Mouse (Mus musculus) bone marrow, adult 2 months (tissue): ENCODE results near the gene Smim24. TPM values are rescaled to one million over a fixed set of nuclear protein-coding genes. Genes with fewer than 3 reads are reported as not detected.

Source experiments
- H3K27ac ChIP-seq: fragments of 200-500 bp; 2 replicates; pipeline ENCODE4 v1.5.1; 2012; ENCODE audit warnings: low read depth, mild to moderate bottlenecking, control low read depth, inconsistent platforms, low read length; ENCODE audit not compliant: control insufficient read depth, poor library complexity, insufficient read depth
- H3K4me1 ChIP-seq: fragments of 200-500 bp; 2 replicates; pipeline ENCODE4 v1.6.1; 2011; ENCODE audit warnings: low read length; ENCODE audit not compliant: control insufficient read depth, insufficient read depth
- H3K4me3 ChIP-seq: fragments of 200-500 bp; replicated peaks from 2 replicates; pipeline ENCODE3; 2011; ENCODE audit warnings: mild to moderate bottlenecking, low read depth, low read length, control low read depth; ENCODE audit not compliant: control insufficient read depth
- CTCF ChIP-seq: fragments of 200-500 bp; IDR thresholded peaks from 2 replicates; pipeline ENCODE4 v1.5.1; 2011; ENCODE audit warnings: low read length, control low read depth; ENCODE audit not compliant: control insufficient read depth, insufficient read depth
- POLR2A ChIP-seq: fragments of 200-500 bp; IDR thresholded peaks from 2 replicates; pipeline ENCODE4 v1.6.1; 2011; ENCODE audit warnings: low read depth, mild to moderate bottlenecking, control low read depth, low read length, borderline replicate concordance; ENCODE audit not compliant: control insufficient read depth
- WGBS: fragments of 180-500 bp; shearing (Covaris S2); methylation state at CpG from one replicate; pipeline ENCODE4 v1.1.7; 2018; 5-methylcytosine and 5-hydroxymethylcytosine counted together
- polyA plus RNA-seq: library from polyadenylated mRNA; stranded (reverse); fragments of >200 nt; gene quantifications from 2 replicates; pipeline ENCODE4 v1.2.4, GENCODE M21; 2011; ENCODE audit warnings: low replicate concordance; ENCODE audit not compliant: missing spikeins, insufficient read depth, insufficient read length

The Smim24 gene
- polyA plus RNA-seq, 1 experiment = 18.0 TPM

GRCm38 (mm10) chr10:81434361-81435263 lies 41.8 kb downstream of the Smim24 start:
- H3K27ac ChIP-seq = peak overlapping the region; percentile 91
- peak overlapping the region; percentile 68 for H3K4me3 ChIP-seq
- H3K4me1 ChIP-seq = peaks cover 12% of the 10 kb centered on the region
- no peak for TF ChIP-seq CTCF
- no peak for TF ChIP-seq POLR2A
- 26% methylated on average over 15 of the region's 15 CpGs for WGBS

- Histone ChIP-seq H3K4me3 (no peak overlapping the region), H3K27ac (no peak overlapping the region), H3K4me1 (peaks cover 12% of the 10 kb centered on the region)
- no peak for TF ChIP-seq POLR2A
- TF ChIP-seq CTCF = no peak
- WGBS = 85% methylated on average over 3 of the region's 3 CpGs
Observed at GRCm38 (mm10) chr10:81435436-81435835, 42.6 kb downstream of the Smim24 start.

- no peak overlapping the region for H3K27ac ChIP-seq
- H3K4me3 ChIP-seq = no peak overlapping the region
- TF ChIP-seq CTCF = no peak
- TF ChIP-seq POLR2A = no peak
- no peaks in the 10 kb centered on the region for H3K4me1 ChIP-seq
Observed at GRCm38 (mm10) chr10:81441019-81441418, 48.2 kb downstream of the Smim24 start.

Other genes starting within 250 kb of the Smim24 start
- gene Pias4, start 225.1 kb upstream of the Smim24 start, polyA plus RNA-seq = 11.1 and 29.0 TPM in 2 replicates
- 347 and 468 TPM in 2 replicates for gene Eef2, start 216.4 kb upstream of the Smim24 start, polyA plus RNA-seq
- gene Dapk3, start 210.0 kb upstream of the Smim24 start, polyA plus RNA-seq = 7.2 and 23.2 TPM in 2 replicates
- gene 4930442H23Rik, start 209.2 kb upstream of the Smim24 start, polyA plus RNA-seq = not detected in 2 replicates
- not detected in 2 replicates for gene Nmrk2, start 191.0 kb upstream of the Smim24 start, polyA plus RNA-seq
- gene Atcay, start 162.2 kb upstream of the Smim24 start, polyA plus RNA-seq = not detected in 2 replicates
- gene Zfr2, start 159.9 kb upstream of the Smim24 start, polyA plus RNA-seq = 0.32 and 2.5 TPM in 2 replicates
- 11.9 and 18.9 TPM in 2 replicates for gene Matk, start 140.1 kb upstream of the Smim24 start, polyA plus RNA-seq
- gene Mrpl54, start 126.1 kb upstream of the Smim24 start, polyA plus RNA-seq = 34.4 and 75.4 TPM in 2 replicates
- gene Apba3, start 126.1 kb upstream of the Smim24 start, polyA plus RNA-seq = 14.6 and 32.8 TPM in 2 replicates
- 3.0 and 3.4 TPM in 2 replicates for gene Tjp3, start 101.5 kb upstream of the Smim24 start, polyA plus RNA-seq
- gene Pip5k1c, start 100.1 kb upstream of the Smim24 start, polyA plus RNA-seq = 31.2 and 62.2 TPM in 2 replicates
- 24.0 and 36.6 TPM in 2 replicates for gene Cactin, start 71.9 kb upstream of the Smim24 start, polyA plus RNA-seq
- gene Tbxa2r, start 64.3 kb upstream of the Smim24 start, polyA plus RNA-seq = 3.3 and 7.9 TPM in 2 replicates
- not detected in 2 replicates for gene Gipc3, start 49.8 kb upstream of the Smim24 start, polyA plus RNA-seq
- gene Hmg20b, start 42.6 kb upstream of the Smim24 start, polyA plus RNA-seq = 56.9 and 60.7 TPM in 2 replicates
- gene Mfsd12, start 35.6 kb upstream of the Smim24 start, polyA plus RNA-seq = 11.0 and 14.3 TPM in 2 replicates
- 4.5 and 12.3 TPM in 2 replicates for gene 4930404N11Rik, start 27.2 kb upstream of the Smim24 start, polyA plus RNA-seq
- 126 and 131 TPM in 2 replicates for gene Fzr1, start 14.5 kb upstream of the Smim24 start, polyA plus RNA-seq
- 14.6 and 23.0 TPM in 2 replicates for gene Dohh, start 8.6 kb upstream of the Smim24 start, polyA plus RNA-seq
- gene Gm48551, start 8.6 kb upstream of the Smim24 start, polyA plus RNA-seq = 3.4 and 4.3 TPM in 2 replicates
- gene Gm48552, start 4.0 kb upstream of the Smim24 start, polyA plus RNA-seq = not detected in 2 replicates
- 5.1 and 14.5 TPM in 2 replicates for gene Nfic, start 62.6 kb downstream of the Smim24 start, polyA plus RNA-seq
- gene Celf5, start 89.7 kb downstream of the Smim24 start, polyA plus RNA-seq = 0.72 TPM in 1 of 2 replicates, not detected in the other
- 30.2 and 61.0 TPM in 2 replicates for gene Ncln, start 103.3 kb downstream of the Smim24 start, polyA plus RNA-seq
- 7.6 and 15.8 TPM in 2 replicates for gene S1pr4, start 107.1 kb downstream of the Smim24 start, polyA plus RNA-seq
- gene Gna15, start 131.2 kb downstream of the Smim24 start, polyA plus RNA-seq = 5.4 and 9.4 TPM in 2 replicates
- gene Gna11, start 152.1 kb downstream of the Smim24 start, polyA plus RNA-seq = 12.3 and 23.8 TPM in 2 replicates
- gene Aes, start 166.4 kb downstream of the Smim24 start, polyA plus RNA-seq = 183 and 306 TPM in 2 replicates
- 18.5 and 41.7 TPM in 2 replicates for gene Tle2, start 181.5 kb downstream of the Smim24 start, polyA plus RNA-seq
- 23.2 and 27.8 TPM in 2 replicates for gene Tle6, start 208.0 kb downstream of the Smim24 start, polyA plus RNA-seq
- 3.9 and 6.6 TPM in 2 replicates for gene BC025920, start 213.2 kb downstream of the Smim24 start, polyA plus RNA-seq
- gene Sirt6, start 234.7 kb downstream of the Smim24 start, polyA plus RNA-seq = 7.7 and 16.8 TPM in 2 replicates
- gene Ankrd24, start 235.5 kb downstream of the Smim24 start, polyA plus RNA-seq = 5.3 and 11.1 TPM in 2 replicates